Mouse (Mus musculus): ENCODE data around the gene Fasn. TPM values are rescaled to one million over a fixed set of nuclear protein-coding genes. Genes with fewer than 3 reads are reported as not detected.
"Not testable (repeated sequence)": the region's sequence is repeated elsewhere in the genome, so short reads cannot be mapped to it uniquely, and the experiment has no call there.

Fasn gene
- polyA plus RNA-seq (2015; fragmentation: Nextera tagmentation; extraction: Ambion mirVana), result 24.9 and 28.7 TPM in 2 replicates

DNA sequence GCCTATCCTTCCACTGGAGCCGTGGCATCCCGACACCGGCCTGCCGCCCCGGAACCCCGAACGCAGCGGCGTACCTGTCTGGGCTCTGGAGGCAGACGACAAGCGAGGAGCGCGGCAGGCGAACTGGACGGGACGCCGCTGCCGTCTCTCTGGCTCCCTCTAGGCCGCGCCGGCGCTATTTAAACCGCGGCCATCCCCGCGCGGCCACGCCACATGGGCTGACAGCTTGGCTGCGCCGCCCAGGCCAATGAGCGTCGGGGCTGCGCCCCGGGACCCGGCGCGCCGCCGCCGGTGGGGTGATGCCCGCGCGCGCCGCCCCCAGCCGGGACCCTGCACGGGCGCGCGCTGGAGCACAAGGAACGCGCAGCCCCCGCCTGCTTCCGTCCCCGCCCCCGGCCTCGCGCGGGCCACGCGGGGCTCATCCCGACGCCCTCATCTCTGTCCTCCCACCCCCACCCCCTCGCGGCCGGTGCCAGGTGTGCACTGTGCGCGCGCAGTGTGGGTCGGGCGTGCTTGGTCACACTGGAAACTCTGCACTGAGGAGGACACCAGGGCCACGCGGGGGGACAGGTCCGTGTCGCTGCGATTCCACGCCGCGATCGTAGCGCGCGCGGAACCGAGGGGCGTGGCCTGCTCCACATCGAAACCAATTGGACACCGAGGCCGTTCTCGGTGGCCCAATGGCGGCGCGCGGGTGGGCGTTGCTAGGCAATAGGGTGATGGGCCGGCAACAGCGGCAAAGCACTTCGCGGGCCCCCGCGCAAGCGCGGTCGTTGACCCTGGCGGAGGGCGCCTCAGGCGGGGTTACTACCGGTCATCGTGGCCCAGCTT lies at the start of gene Fasn:
Fasn (minus strand) TSS at position 592 of the 831 bp plus-strand sequence.
- peak within 1 kb of the TSS; percentile 93 for H3K9ac ChIP-seq (ENCODE audit: low read length)
- WGBS, result under 1% methylated on average over 103 of the region's 109 CpGs
- H3K27ac ChIP-seq (ENCODE audit: low read length), result peak within 1 kb of the TSS; percentile 89
- peak within 1 kb of the TSS; percentile 78 for H3K4me3 ChIP-seq (ENCODE audit: low read length)
- H3K36me3 ChIP-seq (ENCODE audit: control insufficient read depth, insufficient read depth), result peaks cover 11% of the 10 kb centered on the region
- H3K4me2 ChIP-seq (ENCODE audit: low read depth, low read length), result peak within 1 kb of the TSS; percentile 72
- no peaks in the 10 kb centered on the region for H3K27me3 ChIP-seq (ENCODE audit: control insufficient read depth, insufficient read depth, low read length)
- peak; percentile 89 for ATAC-seq (replicated peaks; ENCODE audit: extremely low read depth, insufficient read depth, low FRiP score)
- no peaks in the 10 kb centered on the region for H3K9me3 ChIP-seq (replicated peaks; ENCODE audit: control insufficient read depth, low read length)
- peaks cover 36% of the 10 kb centered on the region for H3K4me1 ChIP-seq (ENCODE audit: control insufficient read depth, insufficient read depth, low read length)

- H3K27me3 ChIP-seq (ENCODE audit: control insufficient read depth, insufficient read depth, low read length), result no peaks in the 10 kb centered on the region
- H3K4me3 ChIP-seq (ENCODE audit: low read length), result no peak overlapping the region
- 75% methylated on average over 6 of the region's 6 CpGs for WGBS
- no peak overlapping the region for H3K4me2 ChIP-seq (ENCODE audit: low read depth, low read length)
- no peak overlapping the region for H3K9ac ChIP-seq (ENCODE audit: low read length)
- peaks cover 5% of the 10 kb centered on the region; the same call in 1 of the 2 replicates for H3K36me3 ChIP-seq (ENCODE audit: control insufficient read depth, insufficient read depth)
- no peaks in the 10 kb centered on the region for H3K9me3 ChIP-seq (replicated peaks; ENCODE audit: control insufficient read depth, low read length)
- ATAC-seq (replicated peaks; ENCODE audit: extremely low read depth, insufficient read depth, low FRiP score), result no peak
- no peak overlapping the region for H3K27ac ChIP-seq (ENCODE audit: low read length)
- no peaks in the 10 kb centered on the region for H3K4me1 ChIP-seq (ENCODE audit: control insufficient read depth, insufficient read depth, low read length)
Measured at GRCm38 (mm10) chr11:120873206-120873605, 48.9 kb upstream of the Fasn start.

GRCm38 (mm10) chr11:120871521-120871920 lies 47.2 kb upstream of the Fasn start:
- Histone ChIP-seq H3K4me1 (ENCODE audit: control insufficient read depth, insufficient read depth, low read length) (no peaks in the 10 kb centered on the region), H3K27me3 (ENCODE audit: control insufficient read depth, insufficient read depth, low read length) (no peaks in the 10 kb centered on the region), H3K9ac (ENCODE audit: low read length) (no peak overlapping the region), H3K4me3 (ENCODE audit: low read length) (no peak overlapping the region), H3K36me3 (ENCODE audit: control insufficient read depth, insufficient read depth) (0 out of 2 replicates have a peak, but pooled peaks cover 3% of the 10 kb centered on the region), H3K27ac (ENCODE audit: low read length) (no peak overlapping the region), H3K4me2 (ENCODE audit: low read depth, low read length) (no peak overlapping the region), H3K9me3 (replicated peaks; ENCODE audit: control insufficient read depth, low read length) (no peaks in the 10 kb centered on the region)
- ATAC-seq (replicated peaks; ENCODE audit: extremely low read depth, insufficient read depth, low FRiP score), result no peak
- 92% methylated on average over 9 of the region's 9 CpGs for WGBS

DNA sequence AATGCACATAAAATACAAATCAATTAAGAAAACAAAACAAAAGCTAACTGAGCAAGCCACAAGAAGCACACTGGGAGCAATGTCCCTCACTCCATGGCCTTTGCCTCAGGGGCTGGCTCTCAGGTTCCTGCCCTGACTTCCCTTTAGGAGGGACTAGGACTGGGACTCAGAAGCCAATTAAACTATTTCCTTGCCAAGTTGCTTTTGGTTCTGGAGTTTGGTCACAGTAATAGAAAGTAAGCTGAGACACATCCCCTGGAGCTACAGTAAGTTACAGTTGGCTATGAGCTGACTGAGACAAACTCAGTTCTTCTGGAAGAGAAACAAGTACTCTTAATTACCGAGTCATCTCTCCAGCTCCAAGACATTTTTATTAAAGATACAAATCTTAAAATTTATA lies 41.5 kb upstream of the Fasn start:
- no peaks in the 10 kb centered on the region for H3K9me3 ChIP-seq (replicated peaks; ENCODE audit: control insufficient read depth, low read length)
- H3K27me3 ChIP-seq (ENCODE audit: control insufficient read depth, insufficient read depth, low read length), result no peaks in the 10 kb centered on the region
- H3K36me3 ChIP-seq (ENCODE audit: control insufficient read depth, insufficient read depth), result 0 out of 2 replicates have a peak, but pooled peaks cover 3% of the 10 kb centered on the region
- H3K4me2 ChIP-seq (ENCODE audit: low read depth, low read length), result no peak overlapping the region
- 77% methylated on average over 1 of the region's 1 CpGs for WGBS
- no peak overlapping the region for H3K4me3 ChIP-seq (ENCODE audit: low read length)
- H3K9ac ChIP-seq (ENCODE audit: low read length), result no peak overlapping the region
- H3K27ac ChIP-seq (ENCODE audit: low read length), result no peak overlapping the region
- ATAC-seq (replicated peaks; ENCODE audit: extremely low read depth, insufficient read depth, low FRiP score), result no peak
- H3K4me1 ChIP-seq (ENCODE audit: control insufficient read depth, insufficient read depth, low read length), result no peaks in the 10 kb centered on the region

DNA sequence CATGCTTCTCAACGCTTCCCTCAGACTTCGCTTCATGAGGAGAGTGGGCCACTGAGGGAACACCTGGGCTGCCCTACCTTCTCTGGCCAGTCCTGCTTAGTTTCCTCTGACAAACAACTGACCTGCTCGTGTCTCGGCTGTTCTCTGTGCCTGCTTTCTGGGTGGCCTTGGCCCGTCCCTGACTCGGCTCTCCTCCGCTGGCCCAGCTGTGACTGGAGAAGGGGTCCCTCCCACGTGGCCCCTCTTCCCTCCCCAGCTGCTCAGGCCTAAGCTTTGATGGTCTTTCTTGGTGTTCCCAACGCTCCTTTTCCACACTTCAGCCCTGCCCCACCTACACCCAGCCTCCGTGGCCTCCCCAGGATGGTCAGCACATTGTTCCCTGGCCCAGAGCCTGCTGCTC lies 38.5 kb upstream of the Fasn start:
- 0 out of 2 replicates have a peak, but pooled peaks cover 2% of the 10 kb centered on the region for H3K36me3 ChIP-seq (ENCODE audit: control insufficient read depth, insufficient read depth)
- WGBS, result 74% methylated on average over 10 of the region's 10 CpGs
- H3K9ac ChIP-seq (ENCODE audit: low read length), result no peak overlapping the region
- no peak for ATAC-seq (replicated peaks; ENCODE audit: extremely low read depth, insufficient read depth, low FRiP score)
- H3K4me3 ChIP-seq (ENCODE audit: low read length), result no peak overlapping the region
- no peak overlapping the region for H3K27ac ChIP-seq (ENCODE audit: low read length)
- H3K27me3 ChIP-seq (ENCODE audit: control insufficient read depth, insufficient read depth, low read length), result no peaks in the 10 kb centered on the region
- H3K4me2 ChIP-seq (ENCODE audit: low read depth, low read length), result no peak overlapping the region
- H3K9me3 ChIP-seq (replicated peaks; ENCODE audit: control insufficient read depth, low read length), result no peaks in the 10 kb centered on the region
- no peaks in the 10 kb centered on the region for H3K4me1 ChIP-seq (ENCODE audit: control insufficient read depth, insufficient read depth, low read length)

DNA sequence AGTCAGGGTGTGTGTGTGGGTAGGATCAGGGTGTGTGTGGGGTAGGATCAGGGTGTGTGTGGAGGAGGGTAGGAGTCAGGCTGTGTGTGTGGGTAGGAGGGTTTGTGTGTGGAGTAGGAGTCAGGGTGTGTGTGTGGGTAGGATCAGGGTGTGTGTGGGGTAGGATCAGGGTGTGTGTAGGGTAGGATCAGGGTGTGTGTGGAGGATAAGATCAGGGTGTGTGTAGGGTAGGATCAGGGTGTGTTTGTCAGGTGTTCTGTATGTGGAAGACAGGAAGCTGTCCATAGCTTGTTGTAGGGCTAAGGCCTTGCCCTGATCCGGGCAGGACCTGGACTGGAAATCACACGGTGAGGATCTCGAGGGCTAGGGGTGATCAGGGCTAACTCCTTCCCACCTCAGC lies 31.6 kb upstream of the Fasn start:
- H3K4me3 ChIP-seq (ENCODE audit: low read length); ATAC-seq (replicated peaks; ENCODE audit: extremely low read depth, insufficient read depth, low FRiP score); H3K27me3 ChIP-seq (ENCODE audit: control insufficient read depth, insufficient read depth, low read length): not testable (repeated sequence)

DNA sequence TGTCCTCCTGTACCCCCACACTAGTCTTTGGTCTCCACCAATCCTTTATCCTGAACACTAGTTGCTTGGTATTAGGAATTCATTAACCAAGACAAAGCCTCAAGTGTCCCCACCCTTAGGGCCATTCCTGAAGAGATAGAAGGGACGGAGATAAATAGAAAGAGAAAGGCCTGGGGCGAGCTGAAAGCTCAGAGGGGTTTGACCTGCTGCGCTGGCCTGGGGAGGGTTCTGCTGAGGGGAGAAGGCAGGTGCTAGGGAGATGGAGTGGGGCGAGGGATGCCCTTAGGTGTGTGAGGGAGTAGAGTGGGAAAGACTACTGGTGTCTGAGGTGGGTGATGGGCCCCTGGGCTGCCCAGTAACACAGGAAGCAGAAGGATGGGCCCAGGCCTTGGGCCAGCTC lies 29.4 kb upstream of the Fasn start:
- H3K4me1 ChIP-seq (ENCODE audit: control insufficient read depth, insufficient read depth, low read length), result peaks cover 21% of the 10 kb centered on the region
- ATAC-seq (replicated peaks; ENCODE audit: extremely low read depth, insufficient read depth, low FRiP score), result no peak
- H3K9me3 ChIP-seq (replicated peaks; ENCODE audit: control insufficient read depth, low read length), result no peaks in the 10 kb centered on the region
- H3K27me3 ChIP-seq (ENCODE audit: control insufficient read depth, insufficient read depth, low read length), result no peaks in the 10 kb centered on the region
- 86% methylated on average over 4 of the region's 4 CpGs for whole genome bisulfite sequencing
- H3K9ac ChIP-seq (ENCODE audit: low read length), result no peak overlapping the region
- no peak overlapping the region for H3K4me2 ChIP-seq (ENCODE audit: low read depth, low read length)
- H3K4me3 ChIP-seq (ENCODE audit: low read length), result no peak overlapping the region
- 0 out of 2 replicates have a peak, but pooled peaks cover 2% of the 10 kb centered on the region for H3K36me3 ChIP-seq (ENCODE audit: control insufficient read depth, insufficient read depth)
- H3K27ac ChIP-seq (ENCODE audit: low read length), result no peak overlapping the region

More for the DNA sequence above, 31.6 kb upstream of the Fasn start:
- not testable (repeated sequence) for H3K9ac ChIP-seq (ENCODE audit: low read length); H3K27ac ChIP-seq (ENCODE audit: low read length); H3K36me3 ChIP-seq (ENCODE audit: control insufficient read depth, insufficient read depth); H3K4me2 ChIP-seq (ENCODE audit: low read depth, low read length); H3K9me3 ChIP-seq (replicated peaks; ENCODE audit: control insufficient read depth, low read length)
- 88% methylated on average over 3 of the region's 3 CpGs for WGBS
- H3K4me1 ChIP-seq (ENCODE audit: control insufficient read depth, insufficient read depth, low read length), result peaks cover 19% of the 10 kb centered on the region

DNA sequence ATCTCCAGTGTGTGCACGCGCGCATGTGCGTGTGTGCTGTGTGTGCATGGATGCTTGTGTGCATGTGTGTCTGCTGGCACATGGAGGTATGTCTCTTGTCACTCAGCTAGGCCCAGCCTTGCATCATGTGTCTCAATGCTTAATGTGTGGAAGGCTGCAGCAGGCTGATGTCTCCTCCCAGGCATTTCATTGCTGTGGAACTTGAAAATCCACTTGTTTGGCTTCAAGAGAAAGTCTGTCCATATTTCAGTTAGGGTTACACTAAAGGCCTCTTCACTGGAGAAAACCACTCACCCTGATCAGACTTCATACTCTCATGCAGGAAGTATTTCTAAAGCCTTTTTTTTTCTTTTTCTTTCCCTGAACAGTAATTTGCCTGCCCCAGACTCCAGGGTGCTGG lies 28.8 kb upstream of the Fasn start:
- 97% methylated on average over 4 of the region's 4 CpGs for WGBS
- Histone ChIP-seq H3K4me2 (ENCODE audit: low read depth, low read length) (no peak overlapping the region), H3K27me3 (ENCODE audit: control insufficient read depth, insufficient read depth, low read length) (no peaks in the 10 kb centered on the region), H3K27ac (ENCODE audit: low read length) (no peak overlapping the region), H3K4me3 (ENCODE audit: low read length) (no peak overlapping the region), H3K9me3 (replicated peaks; ENCODE audit: control insufficient read depth, low read length) (no peaks in the 10 kb centered on the region), H3K4me1 (ENCODE audit: control insufficient read depth, insufficient read depth, low read length) (peaks cover 21% of the 10 kb centered on the region), H3K9ac (ENCODE audit: low read length) (no peak overlapping the region), H3K36me3 (ENCODE audit: control insufficient read depth, insufficient read depth) (no peaks in the 10 kb centered on the region)
- ATAC-seq (replicated peaks; ENCODE audit: extremely low read depth, insufficient read depth, low FRiP score), result no peak

GRCm38 (mm10) chr11:120852083-120852935 lies 28.0 kb upstream of the Fasn start:
- peaks cover 21% of the 10 kb centered on the region for H3K4me1 ChIP-seq (ENCODE audit: control insufficient read depth, insufficient read depth, low read length)
- no peak overlapping the region for H3K27ac ChIP-seq (ENCODE audit: low read length)
- H3K36me3 ChIP-seq (ENCODE audit: control insufficient read depth, insufficient read depth), result no peaks in the 10 kb centered on the region
- no peaks in the 10 kb centered on the region for H3K27me3 ChIP-seq (ENCODE audit: control insufficient read depth, insufficient read depth, low read length)
- no peaks in the 10 kb centered on the region for H3K9me3 ChIP-seq (replicated peaks; ENCODE audit: control insufficient read depth, low read length)
- H3K9ac ChIP-seq (ENCODE audit: low read length), result no peak overlapping the region
- no peak; the same call in 1 of the 2 replicates for ATAC-seq (replicated peaks; ENCODE audit: extremely low read depth, insufficient read depth, low FRiP score)
- WGBS, result 41% methylated on average over 11 of the region's 11 CpGs
- no peak overlapping the region for H3K4me2 ChIP-seq (ENCODE audit: low read depth, low read length)
- no peak overlapping the region for H3K4me3 ChIP-seq (ENCODE audit: low read length)

Measured in heart, embryonic 16.5 days (tissue).